Comparison of ENCODE assay signal across 14 mouse cellular contexts in genomic region chr4:122912613-122913012, GRCm38 (mm10). TPM values are rescaled to one million over a fixed set of nuclear protein-coding genes. Genes with fewer than 3 reads are reported as not detected.
DNase-seq lines count a peak whose midpoint lies in the region; ATAC-seq and TF ChIP-seq lines count a peak whose summit lies in the region.
"Had no signal": no experiment of that assay in that cellular context is flagged by ENCODE, and none has a peak within 500 bp of the region (broad histone marks: within the 10 kb centered on the region; RNA-seq: fewer than 3 reads in every experiment).

No protein-coding gene starts in this region.

- ATAC-seq in liver, postnatal 0 days: no peak
- peak; percentile 65 for ATAC-seq in megakaryocyte progenitor cell, adult 5-6 weeks (replicated peaks; ENCODE audit: poor library complexity)
- ATAC-seq: forebrain, embryonic 15.5 days had no signal

- no peak overlapping the region for H3K9ac ChIP-seq in liver, postnatal 0 days (replicated peaks)
- no peak overlapping the region for H3K9ac ChIP-seq in ES-E14 (ENCODE audit: insufficient read depth, low read depth, low read length, poor library complexity, severe bottlenecking)
- H3K9ac ChIP-seq: embryonic facial prominence, embryonic 13.5 days; forebrain, embryonic 15.5 days had no signal

- 61% methylated on average over 5 of the region's 5 CpGs for WGBS in liver, postnatal 0 days (ENCODE audit: insufficient replicate concordance)
- 74% methylated on average over 5 of the region's 5 CpGs for WGBS in midbrain, embryonic 10.5 days

- H3K27me3 ChIP-seq in liver, postnatal 0 days (ENCODE audit: insufficient read depth, low read length): no peaks in the 10 kb centered on the region
- no peaks in the 10 kb centered on the region for H3K27me3 ChIP-seq in midbrain, embryonic 10.5 days (ENCODE audit: low read depth, poor library complexity, severe bottlenecking)
- H3K27me3 ChIP-seq: embryonic facial prominence, embryonic 13.5 days; forebrain, embryonic 15.5 days had no signal

- TF ChIP-seq CTCF in liver, postnatal 0 days (IDR thresholded peaks at IDR 0.05; ENCODE audit: low read depth): peak; percentile 58

- peaks cover 9% of the 10 kb centered on the region for H3K9me3 ChIP-seq in liver, postnatal 0 days (ENCODE audit: low read length)
- no peaks in the 10 kb centered on the region for H3K9me3 ChIP-seq in ES-E14 (ENCODE audit: control insufficient read depth, insufficient read depth, low read depth, low read length)
- H3K9me3 ChIP-seq in midbrain, embryonic 10.5 days (replicated peaks): peaks cover 7% of the 10 kb centered on the region; the same call in 1 of the 2 replicates
- H3K9me3 ChIP-seq: forebrain, embryonic 15.5 days had no signal

- no peak for DNase-seq in liver, postnatal 0 days
- DNase-seq in liver (no peak), ES-E14 (ENCODE audit: low read depth, low spot score) (no peak)
- peak; percentile 30 for DNase-seq in CD4-positive helper T cell, adult 2 months (ENCODE audit: low read depth, low spot score)
- no peak for DNase-seq in midbrain, embryonic 10.5 days (ENCODE audit: low spot score)
- DNase-seq in testis, postnatal 14 days (ENCODE audit: low spot score): no peak
- DNase-seq: cerebellum, adult 11 months; kidney, postnatal 14 days had no signal

- in situ Hi-C loops in ES-E14 (cut with MboI; ENCODE audit: low sequenced_read_pairs in 2 of 2, unreplicated experiment in 2 of 2): loop anchor here (10.0 to 25.0 kb wide), 2 partner anchors 172 to 175 kb away; no protein-coding TSS in a partner anchor

- no peak overlapping the region for H3K4me3 ChIP-seq in liver, postnatal 0 days (ENCODE audit: low read depth, low read length)
- H3K4me3 ChIP-seq in ES-E14 (ENCODE audit: insufficient read depth in 1 of 2, low read depth in 1 of 2, low read length in 2 of 2, poor library complexity in 1 of 2, severe bottlenecking in 1 of 2): no peak overlapping the region
- no peak overlapping the region for H3K4me3 ChIP-seq in midbrain, embryonic 10.5 days
- H3K4me3 ChIP-seq: embryonic facial prominence, embryonic 13.5 days; forebrain, embryonic 15.5 days had no signal

- H3K27ac ChIP-seq in liver, postnatal 0 days (ENCODE audit: low read depth): no peak overlapping the region
- H3K27ac ChIP-seq in ES-E14 (ENCODE audit: insufficient read depth, low read depth, low read length, poor library complexity, severe bottlenecking): no peak overlapping the region
- no peak overlapping the region for H3K27ac ChIP-seq in midbrain, embryonic 10.5 days (replicated peaks)
- H3K27ac ChIP-seq: embryonic facial prominence, embryonic 13.5 days; forebrain, embryonic 15.5 days had no signal

- no peak for TF ChIP-seq EP300 in liver, postnatal 0 days (IDR thresholded peaks at IDR 0.05; ENCODE audit: low read depth)

- no peak overlapping the region for H3K4me2 ChIP-seq in liver, postnatal 0 days (ENCODE audit: low read depth, low read length)
- H3K4me2 ChIP-seq: embryonic facial prominence, embryonic 13.5 days; forebrain, embryonic 15.5 days had no signal

- no peaks in the 10 kb centered on the region for H3K36me3 ChIP-seq in liver, postnatal 0 days (replicated peaks; ENCODE audit: insufficient read depth, low read length)
- H3K36me3 ChIP-seq in ES-E14 (ENCODE audit: control insufficient read depth, insufficient read depth, low read length, poor library complexity, severe bottlenecking): no peaks in the 10 kb centered on the region
- H3K36me3 ChIP-seq in midbrain, embryonic 10.5 days: no peaks in the 10 kb centered on the region
- H3K36me3 ChIP-seq: embryonic facial prominence, embryonic 13.5 days; forebrain, embryonic 15.5 days had no signal

- no peaks in the 10 kb centered on the region for H3K4me1 ChIP-seq in liver, postnatal 0 days (ENCODE audit: insufficient read depth)
- H3K4me1 ChIP-seq in ES-E14 (ENCODE audit: control insufficient read depth in 2 of 2, insufficient read depth in 2 of 2, low read length in 2 of 2, poor library complexity in 1 of 2): no peaks in the 10 kb centered on the region
- H3K4me1 ChIP-seq in midbrain, embryonic 10.5 days: peaks cover 17% of the 10 kb centered on the region
- H3K4me1 ChIP-seq: embryonic facial prominence, embryonic 13.5 days had no signal

TF ChIP-seq in ES-E14, 5 proteins besides CTCF, POLR2A, EP300 and RAD21:
- peak; percentile 57; the same call in 1 of the 2 replicates for TF ChIP-seq ZC3H11A (IDR thresholded peaks at IDR 0.05; ENCODE audit: borderline replicate concordance, low read depth, low read length)
- no peak for TF ChIP-seq MAFK (IDR thresholded peaks at IDR 0.05; ENCODE audit: insufficient read depth, low read depth, low read length)
- no peak for TF ChIP-seq CHD2 (IDR thresholded peaks at IDR 0.05; ENCODE audit: low read depth, low read length)
- TF ChIP-seq ZNF384 (IDR thresholded peaks at IDR 0.05; ENCODE audit: low read depth, low read length): no peak
- TF ChIP-seq HCFC1 (IDR thresholded peaks at IDR 0.05; ENCODE audit: borderline replicate concordance, insufficient read depth, low read length): no peak

RNA-seq across cellular contexts. Expression of gene Cap1, which starts 26.8 kb away (rescaled TPM):
- 22.3 and 28.4 TPM in 2 replicates for polyA plus RNA-seq in liver, postnatal 0 days (2015; fragmentation: Nextera tagmentation; extraction: Ambion mirVana)
- total RNA-seq in ES-E14 (2012; rRNA removed): 89.4 and 130 TPM in 2 replicates
- 125 and 140 TPM in 2 replicates for total RNA-seq in megakaryocyte progenitor cell, adult 5-6 weeks (2015)
- 169 and 175 TPM in 2 replicates for total RNA-seq in megakaryocyte progenitor cell, adult 5-6 weeks (2017)
- polyA plus RNA-seq in midbrain, embryonic 10.5 days (2016; fragmentation: Nextera tagmentation; extraction: Ambion mirVana): 69.4 and 79.4 TPM in 2 replicates

RNA-seq across cellular contexts. Expression of gene Mfsd2a, which starts 48.4 kb away (rescaled TPM):
- polyA plus RNA-seq in liver, postnatal 0 days (2015; fragmentation: Nextera tagmentation; extraction: Ambion mirVana): not detected in 2 replicates
- total RNA-seq in ES-E14 (2012; rRNA removed): 3.7 and 4.3 TPM in 2 replicates
- 0.10 and 0.22 TPM in 2 replicates for total RNA-seq in megakaryocyte progenitor cell, adult 5-6 weeks (2015)
- 0.20 TPM in 1 of 2 replicates, not detected in the other for total RNA-seq in megakaryocyte progenitor cell, adult 5-6 weeks (2017)
- polyA plus RNA-seq in midbrain, embryonic 10.5 days (2016; fragmentation: Nextera tagmentation; extraction: Ambion mirVana): 22.6 and 27.2 TPM in 2 replicates
- total RNA-seq: granulocyte monocyte progenitor cell, adult 5-6 weeks; hematopoietic stem cell, adult 5-6 weeks; monocyte, adult 5-6 weeks had no signal
